Mouse (Mus musculus) hindbrain, embryonic 15.5 days (tissue): ENCODE results near the gene A930009A15Rik. TPM values are rescaled to one million over a fixed set of nuclear protein-coding genes. Genes with fewer than 3 reads are reported as not detected.

Experiments used
- ATAC-seq: fragments of 200-750 bp; cut with Nextera tagmentation; 2 replicates; pipeline ENCODE4 v1.8.0; 2017; ENCODE audit warnings: low read depth, moderate number of reproducible peaks, moderate TSS enrichment; ENCODE audit not compliant: low FRiP score
- H3K27ac ChIP-seq: fragments of 300-500 bp; sonication (generic); replicated peaks from 2 replicates; pipeline ENCODE4 v1.5.1; 2015; ENCODE audit warnings: mild to moderate bottlenecking, inconsistent platforms
- H3K27me3 ChIP-seq: fragments of 300-500 bp; sonication (generic); 2 replicates; pipeline ENCODE4 v1.6.1; 2015; ENCODE audit warnings: control low read depth, inconsistent platforms
- H3K36me3 ChIP-seq: fragments of 300-500 bp; sonication (generic); 2 replicates; pipeline ENCODE4 v1.6.1; 2015; ENCODE audit warnings: control low read depth, inconsistent platforms
- H3K4me1 ChIP-seq: fragments of 300-500 bp; sonication (generic); replicated peaks from 2 replicates; pipeline ENCODE4 v1.6.1; 2015; ENCODE audit warnings: control low read depth, inconsistent platforms
- H3K4me2 ChIP-seq: fragments of 300-500 bp; sonication (generic); 2 replicates; pipeline ENCODE4 v1.6.1; 2015; ENCODE audit warnings: moderate library complexity, mild to moderate bottlenecking, inconsistent platforms
- H3K4me3 ChIP-seq: fragments of 300-500 bp; sonication (generic); 2 replicates; pipeline ENCODE4 v1.5.1; 2015; ENCODE audit warnings: mild to moderate bottlenecking, inconsistent platforms
- H3K9ac ChIP-seq: fragments of 300-500 bp; sonication (generic); 2 replicates; pipeline ENCODE4 v1.6.1; 2015; ENCODE audit warnings: inconsistent platforms
- H3K9me3 ChIP-seq: fragments of 300-500 bp; sonication (generic); 2 replicates; pipeline ENCODE4 v1.6.1; 2016; ENCODE audit warnings: control low read depth, inconsistent platforms
- WGBS: fragments of 180-500 bp; shearing (Covaris S2); methylation state at CpG from one replicate; pipeline ENCODE4 v1.1.7; 2015; 5-methylcytosine and 5-hydroxymethylcytosine counted together
- polyA plus RNA-seq: library from polyadenylated mRNA; unstranded; fragments of >200 nt; fragmentation: Nextera tagmentation; extraction: Ambion mirVana; gene quantifications from 2 replicates; pipeline ENCODE4 v1.2.1, GENCODE M21; 2015

A930009A15Rik gene
- polyA plus RNA-seq, 1 experiment from 2014 or later: 0.40 TPM

GRCm38 (mm10) chr10:115556738-115557242, 13.0 kb upstream of the A930009A15Rik start:
- H3K4me3 ChIP-seq: no peak overlapping the region
- H3K9ac ChIP-seq: no peak overlapping the region
- H3K27ac ChIP-seq: no peak overlapping the region
- no peaks in the 10 kb centered on the region for H3K36me3 ChIP-seq
- ATAC-seq: no peak
- no peaks in the 10 kb centered on the region for H3K9me3 ChIP-seq
- 0 out of 2 replicates have a peak overlapping the region, but pooled peaks have one; percentile 6 for H3K4me2 ChIP-seq
- 15% methylated on average over 12 of the region's 12 CpGs for WGBS
- H3K27me3 ChIP-seq: no peaks in the 10 kb centered on the region
- no peaks in the 10 kb centered on the region; the same call in 1 of the 2 replicates for H3K4me1 ChIP-seq

GRCm38 (mm10) chr10:115561136-115561880, 8.5 kb upstream of the A930009A15Rik start:
- Histone ChIP-seq H3K27me3 (no peaks in the 10 kb centered on the region), H3K4me3 (no peak overlapping the region), H3K4me2 (no peak overlapping the region), H3K4me1 (no peaks in the 10 kb centered on the region; the same call in 1 of the 2 replicates), H3K27ac (no peak overlapping the region), H3K9ac (no peak overlapping the region), H3K36me3 (no peaks in the 10 kb centered on the region), H3K9me3 (no peaks in the 10 kb centered on the region)
- WGBS: 69% methylated on average over 12 of the region's 12 CpGs
- ATAC-seq: no peak

- H3K27ac ChIP-seq: no peak overlapping the region
- no peak for ATAC-seq
- no peak overlapping the region for H3K9ac ChIP-seq
- no peaks in the 10 kb centered on the region; the same call in 1 of the 2 replicates for H3K9me3 ChIP-seq
- H3K4me3 ChIP-seq: no peak overlapping the region
- H3K36me3 ChIP-seq: no peaks in the 10 kb centered on the region
- no peaks in the 10 kb centered on the region for H3K27me3 ChIP-seq
- no peaks in the 10 kb centered on the region for H3K4me1 ChIP-seq
- H3K4me2 ChIP-seq: no peak overlapping the region
- 90% methylated on average over 4 of the region's 4 CpGs for WGBS
These were observed 6.7 kb upstream of the A930009A15Rik start for GRCm38 (mm10) chr10:115562911-115563686.

GRCm38 (mm10) chr10:115563961-115564360, 5.8 kb upstream of the A930009A15Rik start:
- H3K4me1 ChIP-seq: no peaks in the 10 kb centered on the region
- no peaks in the 10 kb centered on the region for H3K27me3 ChIP-seq
- no peaks in the 10 kb centered on the region; the same call in 1 of the 2 replicates for H3K9me3 ChIP-seq
- 78% methylated on average over 5 of the region's 5 CpGs for WGBS
- no peak overlapping the region for H3K4me3 ChIP-seq
- H3K27ac ChIP-seq: no peak overlapping the region
- no peak for ATAC-seq
- no peak overlapping the region for H3K9ac ChIP-seq
- no peak overlapping the region for H3K4me2 ChIP-seq
- no peaks in the 10 kb centered on the region for H3K36me3 ChIP-seq

GRCm38 (mm10) chr10:115570577-115570976, 791 bp downstream of the A930009A15Rik start:
- peaks cover 2% of the 10 kb centered on the region; the same call in 1 of the 2 replicates for H3K27me3 ChIP-seq
- peak overlapping the region; percentile 57 for H3K27ac ChIP-seq
- H3K4me2 ChIP-seq: no peak overlapping the region
- H3K9ac ChIP-seq: no peak overlapping the region
- no peaks in the 10 kb centered on the region for H3K36me3 ChIP-seq
- H3K4me3 ChIP-seq: no peak overlapping the region
- ATAC-seq: no peak
- 41% methylated on average over 2 of the region's 2 CpGs for WGBS
- peaks cover 4% of the 10 kb centered on the region; the same call in 1 of the 2 replicates for H3K4me1 ChIP-seq
- no peaks in the 10 kb centered on the region; the same call in 1 of the 2 replicates for H3K9me3 ChIP-seq

- WGBS: 6% methylated on average over 6 of the region's 6 CpGs
- H3K27ac ChIP-seq: peak overlapping the region; percentile 68
- H3K27me3 ChIP-seq: peaks cover 2% of the 10 kb centered on the region; the same call in 1 of the 2 replicates
- H3K4me3 ChIP-seq: no peak overlapping the region
- H3K9ac ChIP-seq: no peak overlapping the region
- peaks cover 4% of the 10 kb centered on the region; the same call in 1 of the 2 replicates for H3K4me1 ChIP-seq
- H3K9me3 ChIP-seq: no peaks in the 10 kb centered on the region; the same call in 1 of the 2 replicates
- no peaks in the 10 kb centered on the region for H3K36me3 ChIP-seq
- peak overlapping the region; percentile 27; the same call in 1 of the 2 replicates for H3K4me2 ChIP-seq
- peak; percentile 77 for ATAC-seq
These were observed 1.5 kb downstream of the A930009A15Rik start for GRCm38 (mm10) chr10:115571317-115571716.

GRCm38 (mm10) chr10:115571734-115572440, 2.1 kb downstream of the A930009A15Rik start:
- Histone ChIP-seq H3K27ac (peak overlapping the region; percentile 68), H3K4me2 (peak overlapping the region; percentile 27; the same call in 1 of the 2 replicates)
- WGBS: 17% methylated on average over 3 of the region's 3 CpGs

GRCm38 (mm10) chr10:115579076-115579475, 9.3 kb downstream of the A930009A15Rik start:
- H3K9ac ChIP-seq: no peak overlapping the region
- no peak overlapping the region for H3K4me3 ChIP-seq
- 0 out of 2 replicates have a peak, but pooled peaks cover 4% of the 10 kb centered on the region for H3K4me1 ChIP-seq
- no peaks in the 10 kb centered on the region for H3K36me3 ChIP-seq
- H3K27me3 ChIP-seq: peaks cover 15% of the 10 kb centered on the region; the same call in 1 of the 2 replicates
- H3K9me3 ChIP-seq: no peaks in the 10 kb centered on the region
- 57% methylated on average over 7 of the region's 7 CpGs for WGBS
- no peak for ATAC-seq
- no peak overlapping the region for H3K4me2 ChIP-seq
- no peak overlapping the region for H3K27ac ChIP-seq

More at GRCm38 (mm10) chr10:115571734-115572440, 2.1 kb downstream of the A930009A15Rik start:
- peaks cover 2% of the 10 kb centered on the region; the same call in 1 of the 2 replicates for H3K27me3 ChIP-seq
- H3K9me3 ChIP-seq: no peaks in the 10 kb centered on the region; the same call in 1 of the 2 replicates
- ATAC-seq: no peak
- no peaks in the 10 kb centered on the region for H3K36me3 ChIP-seq
- no peak overlapping the region for H3K9ac ChIP-seq
- no peak overlapping the region for H3K4me3 ChIP-seq
- H3K4me1 ChIP-seq: peaks cover 4% of the 10 kb centered on the region; the same call in 1 of the 2 replicates

- 0 out of 2 replicates have a peak, but pooled peaks cover 4% of the 10 kb centered on the region for H3K4me1 ChIP-seq
- H3K9ac ChIP-seq: no peak overlapping the region
- H3K4me3 ChIP-seq: no peak overlapping the region
- peaks cover 17% of the 10 kb centered on the region; the same call in 1 of the 2 replicates for H3K27me3 ChIP-seq
- H3K36me3 ChIP-seq: no peaks in the 10 kb centered on the region
- ATAC-seq: 0 out of 2 replicates have a peak, but pooled peaks have one; percentile 38
- no peak overlapping the region for H3K27ac ChIP-seq
- H3K4me2 ChIP-seq: 0 out of 2 replicates have a peak overlapping the region, but pooled peaks have one; percentile 11
- WGBS: 13% methylated on average over 7 of the region's 7 CpGs
- no peaks in the 10 kb centered on the region for H3K9me3 ChIP-seq
These were observed 9.7 kb downstream of the A930009A15Rik start for GRCm38 (mm10) chr10:115579494-115579893.

GRCm38 (mm10) chr10:115581971-115582370, 12.2 kb downstream of the A930009A15Rik start:
- no peak for ATAC-seq
- peaks cover 24% of the 10 kb centered on the region for H3K4me1 ChIP-seq

GRCm38 (mm10) chr10:115583071-115583470, 13.3 kb downstream of the A930009A15Rik start:
- Histone ChIP-seq H3K36me3 (no peaks in the 10 kb centered on the region), H3K4me3 (no peak overlapping the region), H3K4me2 (no peak overlapping the region), H3K27me3 (peaks cover 32% of the 10 kb centered on the region), H3K27ac (no peak overlapping the region), H3K4me1 (peaks cover 32% of the 10 kb centered on the region), H3K9ac (no peak overlapping the region), H3K9me3 (no peaks in the 10 kb centered on the region)
- ATAC-seq: no peak
- WGBS: 90% methylated on average over 3 of the region's 3 CpGs

More at GRCm38 (mm10) chr10:115581971-115582370, 12.2 kb downstream of the A930009A15Rik start:
- H3K27ac ChIP-seq: no peak overlapping the region
- peaks cover 31% of the 10 kb centered on the region for H3K27me3 ChIP-seq
- no peak overlapping the region for H3K4me2 ChIP-seq
- H3K9ac ChIP-seq: no peak overlapping the region
- no peaks in the 10 kb centered on the region for H3K36me3 ChIP-seq
- no peak overlapping the region for H3K4me3 ChIP-seq
- H3K9me3 ChIP-seq: no peaks in the 10 kb centered on the region
- whole genome bisulfite sequencing: 79% methylated on average over 9 of the region's 9 CpGs
